Mouse (Mus musculus) right cerebral cortex, postnatal 10 days (tissue): ENCODE measurements at regions not wholly inside any gene's neighbourhood (a gene's known extent, or its start where the extent isn't known, plus 50 kb on each side); places are given as distances from the start of the nearest gene placed in this dataset.

ENCODE experiments used
- DNase-seq, 2 experiments: peaks; one replicate each; pipeline ENCODE4 v3.0.0; 2021; ENCODE audit warnings: low spot score in 2 of 2

- no peak for DNase-seq
Observed at GRCm38 (mm10) chr11:19351243-19351787, 332.5 kb upstream of the Meis1 start.

GRCm38 (mm10) chr11:19353706-19354105 lies 334.9 kb upstream of the Meis1 start:
- DNase-seq = no peak

GRCm38 (mm10) chr11:19355179-19355578 lies 336.4 kb upstream of the Meis1 start:
- no peak for DNase-seq

- DNase-seq = no peak
Observed at GRCm38 (mm10) chr11:19356151-19356550, 337.4 kb upstream of the Meis1 start.

- no peak for DNase-seq
Observed at GRCm38 (mm10) chr11:19369152-19369551, 350.4 kb upstream of the Meis1 start.

- no peak for DNase-seq
Observed at GRCm38 (mm10) chr11:19373476-19373875, 354.7 kb upstream of the Meis1 start.

GRCm38 (mm10) chr11:19380935-19381334 lies 362.1 kb upstream of the Meis1 start:
- DNase-seq = no peak

- DNase-seq = no peak
Observed at GRCm38 (mm10) chr11:19389136-19389535, 370.4 kb upstream of the Meis1 start.

- no peak for DNase-seq
Observed at GRCm38 (mm10) chr11:19392190-19392589, 373.4 kb upstream of the Meis1 start.

- no peak for DNase-seq
Observed at GRCm38 (mm10) chr11:19394372-19394771, 375.6 kb upstream of the Meis1 start.

GRCm38 (mm10) chr11:19400396-19400795 lies 381.6 kb upstream of the Meis1 start:
- DNase-seq = no peak

- DNase-seq = no peak
Observed at GRCm38 (mm10) chr11:19420143-19420542, 401.4 kb upstream of the Meis1 start.

GRCm38 (mm10) chr11:19423268-19423667 lies 404.5 kb upstream of the Meis1 start:
- no peak for DNase-seq

GRCm38 (mm10) chr11:19423841-19424815 lies 405.3 kb upstream of the Meis1 start:
- DNase-seq = peak; percentile 30 to 64

- no peak for DNase-seq
Observed at GRCm38 (mm10) chr11:19427559-19427958, 408.8 kb upstream of the Meis1 start.

- no peak for DNase-seq
Observed at GRCm38 (mm10) chr11:19433680-19434619, 415.2 kb upstream of the Meis1 start.

- DNase-seq = no peak
Observed at GRCm38 (mm10) chr11:19438385-19438784, 419.6 kb upstream of the Meis1 start.

GRCm38 (mm10) chr11:19441936-19442335 lies 423.2 kb upstream of the Meis1 start:
- no peak for DNase-seq

- no peak for DNase-seq
Observed at GRCm38 (mm10) chr11:19455391-19456290, 436.9 kb upstream of the Meis1 start.

- DNase-seq = no peak
Observed at GRCm38 (mm10) chr11:19456577-19456976, 437.8 kb upstream of the Meis1 start.
